Mouse (Mus musculus) bone marrow, adult 2 months (tissue): Measurements from ENCODE around the gene Vmn1r11. TPM values are rescaled to one million over a fixed set of nuclear protein-coding genes. Genes with fewer than 3 reads are reported as not detected.

Experiments
- H3K27ac ChIP-seq: fragments of 200-500 bp; 2 replicates; pipeline ENCODE4 v1.5.1; 2012; ENCODE audit warnings: low read depth, mild to moderate bottlenecking, control low read depth, inconsistent platforms, low read length; ENCODE audit not compliant: control insufficient read depth, poor library complexity, insufficient read depth
- H3K4me1 ChIP-seq: fragments of 200-500 bp; 2 replicates; pipeline ENCODE4 v1.6.1; 2011; ENCODE audit warnings: low read length; ENCODE audit not compliant: control insufficient read depth, insufficient read depth
- H3K4me3 ChIP-seq: fragments of 200-500 bp; replicated peaks from 2 replicates; pipeline ENCODE3; 2011; ENCODE audit warnings: mild to moderate bottlenecking, low read depth, low read length, control low read depth; ENCODE audit not compliant: control insufficient read depth
- CTCF ChIP-seq: fragments of 200-500 bp; IDR thresholded peaks from 2 replicates; pipeline ENCODE4 v1.5.1; 2011; ENCODE audit warnings: low read length, control low read depth; ENCODE audit not compliant: control insufficient read depth, insufficient read depth
- POLR2A ChIP-seq: fragments of 200-500 bp; IDR thresholded peaks from 2 replicates; pipeline ENCODE4 v1.6.1; 2011; ENCODE audit warnings: low read depth, mild to moderate bottlenecking, control low read depth, low read length, borderline replicate concordance; ENCODE audit not compliant: control insufficient read depth
- WGBS: fragments of 180-500 bp; shearing (Covaris S2); methylation state at CpG from one replicate; pipeline ENCODE4 v1.1.7; 2018; 5-methylcytosine and 5-hydroxymethylcytosine counted together
- polyA plus RNA-seq: library from polyadenylated mRNA; stranded (reverse); fragments of >200 nt; gene quantifications from 2 replicates; pipeline ENCODE4 v1.2.4, GENCODE M21; 2011; ENCODE audit warnings: low replicate concordance; ENCODE audit not compliant: missing spikeins, insufficient read depth, insufficient read length

Vmn1r11 gene
- polyA plus RNA-seq = not detected in 2 replicates

GRCm38 (mm10) chr6:57133155-57133554 is at the start of gene Vmn1r11:
Gene Vmn1r11, plus strand, starts transcription at chr6:57133455.
- no peak within 1 kb of the TSS for H3K27ac ChIP-seq
- 61% methylated on average over 1 of the region's 1 CpGs for WGBS
- H3K4me3 ChIP-seq = no peak within 1 kb of the TSS
- no peaks in the 10 kb centered on the region for H3K4me1 ChIP-seq
- no peak for TF ChIP-seq POLR2A
- TF ChIP-seq CTCF = no peak

- H3K4me1 ChIP-seq = no peaks in the 10 kb centered on the region
- TF ChIP-seq CTCF (peak; percentile 17; the same call in 1 of the 2 replicates), POLR2A (no peak)
- 75% methylated on average over 1 of the region's 1 CpGs for WGBS
- H3K4me3 ChIP-seq = no peak overlapping the region
- no peak overlapping the region for H3K27ac ChIP-seq
Observed at GRCm38 (mm10) chr6:57106358-57106757, 26.9 kb upstream of the Vmn1r11 start.

- H3K4me1 ChIP-seq = no peaks in the 10 kb centered on the region
- WGBS = 66% methylated on average over 3 of the region's 3 CpGs
- H3K27ac ChIP-seq = no peak within 1 kb of the TSS
- no peak within 1 kb of the TSS for H3K4me3 ChIP-seq
- TF ChIP-seq CTCF = no peak
- TF ChIP-seq POLR2A = no peak
Observed at GRCm38 (mm10) chr6:57109154-57109553, 24.1 kb upstream of the Vmn1r11 start, which contains the start of gene Vmn1r10. Gene Vmn1r10, plus strand, starts transcription at chr6:57109454.

- no peaks in the 10 kb centered on the region for H3K4me1 ChIP-seq
- 70% methylated on average over 2 of the region's 2 CpGs for WGBS
- TF ChIP-seq CTCF = no peak
Observed at GRCm38 (mm10) chr6:57156619-57157018, 23.4 kb downstream of the Vmn1r11 start, which contains the start of gene Vmn1r12. Gene Vmn1r12, plus strand, starts transcription at chr6:57156919.

More at GRCm38 (mm10) chr6:57156619-57157018, 23.4 kb downstream of the Vmn1r11 start, which contains the start of gene Vmn1r12:
- Histone ChIP-seq H3K4me3 (no peak within 1 kb of the TSS), H3K27ac (no peak within 1 kb of the TSS)

Other genes starting within 250 kb of the Vmn1r11 start
- 188 and 205 TPM in 2 replicates for gene Nt5c3, start 209.5 kb upstream of the Vmn1r11 start, polyA plus RNA-seq
- 0.63 TPM in 1 of 2 replicates, not detected in the other for gene Vmn1r4, start 209.4 kb upstream of the Vmn1r11 start, polyA plus RNA-seq
- gene Vmn1r5, start 163.2 kb upstream of the Vmn1r11 start, polyA plus RNA-seq = not detected in 2 replicates
- gene Vmn1r6, start 136.2 kb upstream of the Vmn1r11 start, polyA plus RNA-seq = not detected in 2 replicates
- not detected in 2 replicates for gene Vmn1r7, start 108.1 kb upstream of the Vmn1r11 start, polyA plus RNA-seq
- not detected in 2 replicates for gene Vmn1r8, start 101.2 kb upstream of the Vmn1r11 start, polyA plus RNA-seq
- not detected in 2 replicates for gene Vmn1r9, start 66.7 kb upstream of the Vmn1r11 start, polyA plus RNA-seq
- gene Vmn1r10, start 24.0 kb upstream of the Vmn1r11 start, polyA plus RNA-seq = not detected in 2 replicates
- gene Vmn1r12, start 23.5 kb downstream of the Vmn1r11 start, polyA plus RNA-seq = not detected in 2 replicates
- gene Vmn1r13, start 69.8 kb downstream of the Vmn1r11 start, polyA plus RNA-seq = 5.4 and 8.5 TPM in 2 replicates
- not detected in 2 replicates for gene Vmn1r14, start 98.2 kb downstream of the Vmn1r11 start, polyA plus RNA-seq
- not detected in 2 replicates for gene Vmn1r15, start 124.5 kb downstream of the Vmn1r11 start, polyA plus RNA-seq
- not detected in 2 replicates for gene Vmn1r16, start 196.0 kb downstream of the Vmn1r11 start, polyA plus RNA-seq
- gene Vmn1r17, start 230.3 kb downstream of the Vmn1r11 start, polyA plus RNA-seq = not detected in 2 replicates